Mouse (Mus musculus) heart, embryonic 16.5 days (tissue): ENCODE results near the gene Olfr876. TPM values are rescaled to one million over a fixed set of nuclear protein-coding genes. Genes with fewer than 3 reads are reported as not detected.

Experiments used
- ATAC-seq: fragments of 200-750 bp; cut with Nextera tagmentation; replicated peaks from 2 replicates; pipeline ENCODE4 v1.8.0; 2017; ENCODE audit warnings: moderate number of reproducible peaks; ENCODE audit not compliant: insufficient read depth, low FRiP score; ENCODE audit errors: extremely low read depth
- H3K27ac ChIP-seq: fragments of 300-500 bp; sonication (generic); 2 replicates; pipeline ENCODE4 v1.5.1; 2014; ENCODE audit warnings: mild to moderate bottlenecking, low read length, control low read depth, moderate library complexity
- H3K27me3 ChIP-seq: fragments of 300-500 bp; sonication (generic); 2 replicates; pipeline ENCODE4 v1.6.1; 2014; ENCODE audit warnings: low read length, mixed read lengths; ENCODE audit not compliant: control insufficient read depth, insufficient read depth
- H3K36me3 ChIP-seq: fragments of 300-500 bp; sonication (generic); 2 replicates; pipeline ENCODE4 v1.6.1; 2014; ENCODE audit not compliant: control insufficient read depth, insufficient read depth
- H3K4me1 ChIP-seq: fragments of 300-500 bp; sonication (generic); 2 replicates; pipeline ENCODE4 v1.6.1; 2014; ENCODE audit warnings: low read length, mixed read lengths; ENCODE audit not compliant: control insufficient read depth, insufficient read depth
- H3K4me2 ChIP-seq: fragments of 300-500 bp; sonication (generic); 2 replicates; pipeline ENCODE4 v1.6.1; 2014; ENCODE audit warnings: low read depth, mild to moderate bottlenecking, control low read depth, low read length
- H3K4me3 ChIP-seq: fragments of 300-500 bp; sonication (generic); 2 replicates; pipeline ENCODE4 v1.5.1; 2014; ENCODE audit warnings: mild to moderate bottlenecking, control low read depth, low read length
- H3K9ac ChIP-seq: fragments of 300-500 bp; sonication (generic); 2 replicates; pipeline ENCODE4 v1.6.1; 2014; ENCODE audit warnings: low read length, control low read depth
- H3K9me3 ChIP-seq: fragments of 300-500 bp; sonication (generic); replicated peaks from 2 replicates; pipeline ENCODE4 v1.6.1; 2016; ENCODE audit warnings: low read length; ENCODE audit not compliant: control insufficient read depth
- WGBS: fragments of 180-500 bp; shearing (Covaris S2); extraction: QIAGEN DNeasy Blood & Tissue Kit; methylation state at CpG from one replicate; pipeline ENCODE4 v1.1.7; 2014; 5-methylcytosine and 5-hydroxymethylcytosine counted together
- polyA plus RNA-seq: library from polyadenylated mRNA; unstranded; fragments of >200 nt; fragmentation: Nextera tagmentation; extraction: Ambion mirVana; gene quantifications from 2 replicates; pipeline ENCODE4 v1.2.1, GENCODE M21; 2015

Olfr876 gene
- polyA plus RNA-seq, 1 experiment from 2014 or later: not detected

- Histone ChIP-seq H3K27ac (no peak overlapping the region), H3K27me3 (no peaks in the 10 kb centered on the region), H3K9me3 (no peaks in the 10 kb centered on the region), H3K4me1 (peaks cover 7% of the 10 kb centered on the region), H3K4me3 (no peak overlapping the region), H3K9ac (no peak overlapping the region), H3K36me3 (no peaks in the 10 kb centered on the region), H3K4me2 (no peak overlapping the region)
- ATAC-seq: no peak
Measured at GRCm38 (mm10) chr9:37807235-37807634, 4.4 kb downstream of the Olfr876 start.

GRCm38 (mm10) chr9:37808456-37808855, 5.6 kb downstream of the Olfr876 start:
- WGBS: 68% methylated on average over 3 of the region's 3 CpGs
- Histone ChIP-seq H3K4me2 (no peak overlapping the region), H3K27ac (no peak overlapping the region), H3K9me3 (no peaks in the 10 kb centered on the region), H3K9ac (no peak overlapping the region), H3K27me3 (no peaks in the 10 kb centered on the region), H3K4me1 (peaks cover 7% of the 10 kb centered on the region), H3K4me3 (no peak overlapping the region), H3K36me3 (no peaks in the 10 kb centered on the region)
- no peak for ATAC-seq

- Histone ChIP-seq H3K4me1 (peaks cover 7% of the 10 kb centered on the region), H3K27ac (no peak overlapping the region), H3K9me3 (no peaks in the 10 kb centered on the region), H3K36me3 (no peaks in the 10 kb centered on the region), H3K4me2 (no peak overlapping the region), H3K4me3 (no peak overlapping the region), H3K9ac (no peak overlapping the region), H3K27me3 (no peaks in the 10 kb centered on the region)
- whole genome bisulfite sequencing: 26% methylated on average over 2 of the region's 2 CpGs
- no peak for ATAC-seq
Measured at GRCm38 (mm10) chr9:37808976-37809375, 6.1 kb downstream of the Olfr876 start.

GRCm38 (mm10) chr9:37814696-37815095, 11.9 kb downstream of the Olfr876 start:
- Histone ChIP-seq H3K36me3 (no peaks in the 10 kb centered on the region), H3K4me2 (no peak overlapping the region), H3K27ac (no peak overlapping the region), H3K4me1 (no peaks in the 10 kb centered on the region), H3K4me3 (no peak overlapping the region), H3K9me3 (no peaks in the 10 kb centered on the region), H3K27me3 (no peaks in the 10 kb centered on the region), H3K9ac (no peak overlapping the region)
- ATAC-seq: no peak
- 87% methylated on average over 3 of the region's 3 CpGs for WGBS

- H3K4me1 ChIP-seq: no peaks in the 10 kb centered on the region
Measured at GRCm38 (mm10) chr9:37829881-37830280, 27.1 kb downstream of the Olfr876 start.

DNA sequence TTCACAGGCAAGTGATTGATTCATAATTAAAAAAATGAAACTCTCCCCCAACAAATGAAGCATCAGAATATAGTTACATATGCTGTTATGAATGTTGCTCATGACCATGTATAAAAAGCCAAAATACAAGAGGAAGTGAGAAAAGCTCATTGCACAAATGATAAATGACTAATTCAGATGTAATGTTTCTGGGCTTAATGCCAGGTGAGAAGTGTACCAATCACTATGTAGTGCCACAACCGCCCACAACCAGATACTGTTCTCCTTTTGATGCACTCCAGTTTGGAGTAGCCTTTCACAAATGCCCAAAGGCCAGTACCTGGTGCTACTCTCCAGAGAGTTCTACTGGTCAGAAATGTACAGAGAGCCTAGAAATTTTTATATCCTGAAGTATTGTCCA, 30.5 kb downstream of the Olfr876 start:
- Histone ChIP-seq H3K9ac (no peak overlapping the region), H3K4me2 (no peak overlapping the region)

More at GRCm38 (mm10) chr9:37829881-37830280, 27.1 kb downstream of the Olfr876 start:
- Histone ChIP-seq H3K4me3 (no peak overlapping the region), H3K9me3 (no peaks in the 10 kb centered on the region), H3K4me2 (no peak overlapping the region), H3K9ac (no peak overlapping the region), H3K27me3 (no peaks in the 10 kb centered on the region), H3K36me3 (no peaks in the 10 kb centered on the region), H3K27ac (no peak overlapping the region)
- no peak for ATAC-seq

GRCm38 (mm10) chr9:37849267-37849666, 46.4 kb downstream of the Olfr876 start:
- no peak overlapping the region for H3K4me3 ChIP-seq
- H3K4me2 ChIP-seq: no peak overlapping the region
- no peak overlapping the region for H3K27ac ChIP-seq
- no peak for ATAC-seq
- no peaks in the 10 kb centered on the region for H3K36me3 ChIP-seq
- no peak overlapping the region for H3K9ac ChIP-seq
- WGBS: 68% methylated on average over 2 of the region's 2 CpGs
- H3K4me1 ChIP-seq: no peaks in the 10 kb centered on the region
- H3K9me3 ChIP-seq: no peaks in the 10 kb centered on the region
- no peaks in the 10 kb centered on the region for H3K27me3 ChIP-seq

More for the DNA sequence above, 30.5 kb downstream of the Olfr876 start:
- Histone ChIP-seq H3K27ac (no peak overlapping the region), H3K27me3 (no peaks in the 10 kb centered on the region), H3K9me3 (no peaks in the 10 kb centered on the region), H3K4me1 (no peaks in the 10 kb centered on the region), H3K4me3 (no peak overlapping the region), H3K36me3 (no peaks in the 10 kb centered on the region)
- ATAC-seq: no peak
- WGBS: 50% methylated on average over 1 of the region's 1 CpGs

DNA sequence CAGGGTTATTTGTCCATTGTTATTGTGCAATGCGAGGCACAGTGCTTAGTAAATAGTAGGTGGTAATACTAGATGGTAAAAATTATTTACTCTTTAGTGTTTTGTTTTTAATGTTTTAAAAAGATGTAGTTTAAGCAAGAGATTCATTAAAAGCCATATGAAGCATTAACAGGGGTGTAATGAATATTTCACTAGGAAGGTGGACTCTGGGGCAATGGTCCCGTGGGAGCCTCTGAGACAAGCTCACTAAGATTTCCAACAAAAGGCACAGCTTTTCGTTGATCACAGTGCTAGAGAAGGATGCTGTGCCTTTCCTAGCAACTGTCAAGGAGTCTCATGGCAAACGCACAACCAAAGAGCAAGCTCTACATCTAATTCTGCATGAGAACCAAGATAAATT, 51.1 kb downstream of the Olfr876 start, which contains the start of gene Olfr877:
Olfr877 (plus strand) TSS at position 301 of the 400 bp plus-strand sequence.
- H3K9ac ChIP-seq: no peak within 1 kb of the TSS
- H3K27me3 ChIP-seq: no peaks in the 10 kb centered on the region
- H3K36me3 ChIP-seq: no peaks in the 10 kb centered on the region
- 71% methylated on average over 4 of the region's 4 CpGs for WGBS
- no peaks in the 10 kb centered on the region for H3K9me3 ChIP-seq
- ATAC-seq: no peak
- H3K4me3 ChIP-seq: no peak within 1 kb of the TSS
- H3K4me2 ChIP-seq: no peak within 1 kb of the TSS
- no peak within 1 kb of the TSS for H3K27ac ChIP-seq
- H3K4me1 ChIP-seq: no peaks in the 10 kb centered on the region
